In genomic region chr6:41544381-41544924, GRCm38 (mm10) we compare ENCODE assay signal across 14 mouse cellular contexts. TPM values are rescaled to one million over a fixed set of nuclear protein-coding genes. Genes with fewer than 3 reads are reported as not detected.
DNase-seq lines count a peak whose midpoint lies in the region; ATAC-seq and TF ChIP-seq lines count a peak whose summit lies in the region.
"Had no signal": no experiment of that assay in that cellular context is flagged by ENCODE, and none has a peak within 500 bp of the region (broad histone marks: within the 10 kb centered on the region; RNA-seq: fewer than 3 reads in every experiment).

No protein-coding gene starts in this region.

- DNase-seq in heart, postnatal 0 days (ENCODE audit: low spot score) = no peak
- no peak for DNase-seq in heart, embryonic 10.5 days (ENCODE audit: low spot score)
- peak; percentile 92 for DNase-seq in induced T-regulatory cell, adult 2 months (ENCODE audit: low read depth)
- DNase-seq in MN1 (ENCODE audit: low spot score) = no peak
- DNase-seq in right cerebral cortex, postnatal 14 days = no peak
- no peak for DNase-seq in urinary bladder, postnatal 36 days (ENCODE audit: low spot score in 2 of 2)
- DNase-seq: liver had no signal

- ATAC-seq in heart, postnatal 0 days (ENCODE audit: insufficient read depth, low read depth) = no peak
- ATAC-seq in common myeloid progenitor, adult 5-6 weeks (replicated peaks; ENCODE audit: low read depth, poor library complexity, severe bottlenecking) = 0 out of 2 replicates have a peak, but pooled peaks have one; percentile 11
- ATAC-seq in stomach, embryonic 16.5 days (ENCODE audit: insufficient read depth, low FRiP score) = no peak
- ATAC-seq: intestine, embryonic 15.5 days had no signal

- peak overlapping the region; percentile 42; the same call in 1 of the 2 replicates for H3K4me3 ChIP-seq in heart, postnatal 0 days (ENCODE audit: low read depth, low read length)
- no peak overlapping the region for H3K4me3 ChIP-seq in heart, embryonic 10.5 days
- H3K4me3 ChIP-seq in stomach, embryonic 16.5 days (replicated peaks; ENCODE audit: low read length) = peak overlapping the region; percentile 22; the same call in 1 of the 2 replicates

- H3K4me1 ChIP-seq in heart, postnatal 0 days (ENCODE audit: control insufficient read depth, insufficient read depth) = no peaks in the 10 kb centered on the region
- H3K4me1 ChIP-seq in heart, embryonic 10.5 days = peaks cover 7% of the 10 kb centered on the region; the same call in 1 of the 2 replicates
- no peaks in the 10 kb centered on the region for H3K4me1 ChIP-seq in stomach, embryonic 16.5 days (ENCODE audit: control insufficient read depth, insufficient read depth, low read length)
- H3K4me1 ChIP-seq: embryonic facial prominence, embryonic 13.5 days; intestine, embryonic 15.5 days had no signal

- H3K4me2 ChIP-seq in heart, postnatal 0 days (ENCODE audit: low read depth, low read length) = no peak overlapping the region; the same call in 1 of the 2 replicates
- peak overlapping the region; percentile 41; the same call in 1 of the 2 replicates for H3K4me2 ChIP-seq in stomach, embryonic 16.5 days (ENCODE audit: low read depth, low read length)

- peak overlapping the region; percentile 22; the same call in 1 of the 2 replicates for H3K27ac ChIP-seq in heart, postnatal 0 days (ENCODE audit: low read depth)
- H3K27ac ChIP-seq in heart, embryonic 10.5 days = no peak overlapping the region
- H3K27ac ChIP-seq in stomach, embryonic 16.5 days (ENCODE audit: low read length) = no peak overlapping the region
- H3K27ac ChIP-seq: embryonic facial prominence, embryonic 13.5 days; intestine, embryonic 15.5 days had no signal

- 76% methylated on average over 5 of the region's 5 CpGs for WGBS in heart, postnatal 0 days
- 80% methylated on average over 5 of the region's 5 CpGs for WGBS in heart, embryonic 10.5 days
- 80% methylated on average over 5 of the region's 5 CpGs for WGBS in stomach, embryonic 16.5 days

- no peak for TF ChIP-seq EP300 in heart, postnatal 0 days (IDR thresholded peaks at IDR 0.05; ENCODE audit: low read depth)

- H3K27me3 ChIP-seq in heart, postnatal 0 days (ENCODE audit: control insufficient read depth, insufficient read depth, low read length) = peaks cover 12% of the 10 kb centered on the region; the same call in 1 of the 2 replicates
- H3K27me3 ChIP-seq in heart, embryonic 10.5 days (ENCODE audit: insufficient read depth, poor library complexity, severe bottlenecking) = peaks cover 23% of the 10 kb centered on the region; the same call in 1 of the 2 replicates
- no peaks in the 10 kb centered on the region for H3K27me3 ChIP-seq in stomach, embryonic 16.5 days (ENCODE audit: control insufficient read depth, insufficient read depth, low read length)
- H3K27me3 ChIP-seq: intestine, embryonic 15.5 days had no signal

- no peak for TF ChIP-seq CTCF in heart, postnatal 0 days (IDR thresholded peaks at IDR 0.05; ENCODE audit: low read depth)

- H3K9me3 ChIP-seq in heart, postnatal 0 days (replicated peaks; ENCODE audit: control insufficient read depth, low read length) = no peaks in the 10 kb centered on the region
- no peaks in the 10 kb centered on the region for H3K9me3 ChIP-seq in heart, embryonic 10.5 days
- no peaks in the 10 kb centered on the region for H3K9me3 ChIP-seq in stomach, embryonic 16.5 days (replicated peaks; ENCODE audit: control insufficient read depth, low read length)
- H3K9me3 ChIP-seq: embryonic facial prominence, embryonic 13.5 days; intestine, embryonic 15.5 days had no signal

- H3K36me3 ChIP-seq in heart, postnatal 0 days (replicated peaks; ENCODE audit: control insufficient read depth, insufficient read depth, low read length) = no peaks in the 10 kb centered on the region
- H3K36me3 ChIP-seq in heart, embryonic 10.5 days = no peaks in the 10 kb centered on the region
- no peaks in the 10 kb centered on the region for H3K36me3 ChIP-seq in stomach, embryonic 16.5 days (ENCODE audit: control insufficient read depth, insufficient read depth, low read length)
- H3K36me3 ChIP-seq: embryonic facial prominence, embryonic 13.5 days; intestine, embryonic 15.5 days had no signal

- peak overlapping the region; percentile 31; the same call in 1 of the 2 replicates for H3K9ac ChIP-seq in heart, postnatal 0 days (replicated peaks; ENCODE audit: low read depth, low read length)
- no peak overlapping the region for H3K9ac ChIP-seq in stomach, embryonic 16.5 days (ENCODE audit: low read length)
- H3K9ac ChIP-seq: intestine, embryonic 15.5 days had no signal

RNA-seq across cellular contexts. Expression of gene Prss2, which starts 22.9 kb away (rescaled TPM):
- total RNA-seq in heart, postnatal 0 days (2014; rRNA removed; ENCODE audit: low replicate concordance) = not detected in 2 replicates
- not detected in 2 replicates for polyA plus RNA-seq in heart, postnatal 0 days (2015; fragmentation: Nextera tagmentation; extraction: Ambion mirVana)
- not detected in 2 replicates for polyA plus RNA-seq in heart, embryonic 10.5 days (2016; fragmentation: Nextera tagmentation; extraction: Ambion mirVana)
- not detected in 2 replicates for total RNA-seq in common myeloid progenitor, adult 5-6 weeks (2017)
- 197 and 293 TPM in 2 replicates for polyA plus RNA-seq in stomach, embryonic 16.5 days (2015; fragmentation: Nextera tagmentation; extraction: Ambion mirVana)
- total RNA-seq: gastrocnemius, adult 18-20 months; layer of hippocampus, postnatal 14 days had no signal
- polyA plus RNA-seq: embryonic facial prominence, embryonic 13.5 days; stomach, embryonic 14.5 days had no signal

Comparison
In these comparisons a context has a peak if more than half of its experiments do, and no peak if none do; other contexts are left out.
1. RNA of gene Prss2, which starts 22.9 kb away (polyA plus RNA-seq): 197 to 293 TPM in stomach, embryonic 16.5 days; not detected in heart, postnatal 0 days and not detected in heart, embryonic 10.5 days; every median in the first group is over 100 times any median in the second.